Mouse (Mus musculus): ENCODE measurements around the gene Tulp4. TPM values are rescaled to one million over a fixed set of nuclear protein-coding genes. Genes with fewer than 3 reads are reported as not detected.

Tulp4 gene
- 35.1 and 37.0 TPM in 2 replicates for polyA plus RNA-seq (2015; fragmentation: Nextera tagmentation; extraction: Ambion mirVana)

- peaks cover 9% of the 10 kb centered on the region; the same call in 1 of the 2 replicates for H3K4me1 ChIP-seq (replicated peaks; ENCODE audit: control insufficient read depth, insufficient read depth, low read length)
- H3K27ac ChIP-seq (ENCODE audit: low read depth, low read length) = peak within 1 kb of the TSS; percentile 97
- H3K9me3 ChIP-seq (ENCODE audit: control insufficient read depth) = no peaks in the 10 kb centered on the region
- H3K36me3 ChIP-seq (ENCODE audit: control insufficient read depth, insufficient read depth) = no peaks in the 10 kb centered on the region
- H3K4me3 ChIP-seq (ENCODE audit: low read depth, low read length) = peak within 1 kb of the TSS; percentile 96
- H3K9ac ChIP-seq (ENCODE audit: low read depth, low read length) = peak within 1 kb of the TSS; percentile 99
- ATAC-seq = peak; percentile 94
- H3K27me3 ChIP-seq (replicated peaks; ENCODE audit: control insufficient read depth, insufficient read depth, low read length) = no peaks in the 10 kb centered on the region
- H3K4me2 ChIP-seq (replicated peaks; ENCODE audit: low read depth) = peak within 1 kb of the TSS; percentile 83
- peak; percentile 10; the same call in 1 of the 2 replicates for TF ChIP-seq CTCF (IDR thresholded peaks at IDR 0.05; ENCODE audit: low read depth)
- 0% methylated on average over 45 of the region's 76 CpGs for WGBS
Observed at GRCm38 (mm10) chr17:6106361-6107014, at the start of gene Tulp4. TSS of gene Tulp4 (plus strand) at chr17:6106437.

GRCm38 (mm10) chr17:6062793-6063192 is 43.4 kb upstream of the Tulp4 start:
- Histone ChIP-seq H3K9ac (ENCODE audit: low read depth, low read length) (no peak overlapping the region), H3K4me2 (replicated peaks; ENCODE audit: low read depth) (no peak overlapping the region), H3K27ac (ENCODE audit: low read depth, low read length) (no peak overlapping the region), H3K4me3 (ENCODE audit: low read depth, low read length) (no peak overlapping the region), H3K9me3 (ENCODE audit: control insufficient read depth) (no peaks in the 10 kb centered on the region), H3K36me3 (ENCODE audit: control insufficient read depth, insufficient read depth) (peaks cover 56% of the 10 kb centered on the region), H3K27me3 (replicated peaks; ENCODE audit: control insufficient read depth, insufficient read depth, low read length) (no peaks in the 10 kb centered on the region), H3K4me1 (replicated peaks; ENCODE audit: control insufficient read depth, insufficient read depth, low read length) (no peaks in the 10 kb centered on the region)
- WGBS = 89% methylated on average over 8 of the region's 8 CpGs
- TF ChIP-seq CTCF (IDR thresholded peaks at IDR 0.05; ENCODE audit: low read depth) = no peak
- no peak for ATAC-seq

GRCm38 (mm10) chr17:6063532-6063931 is 42.7 kb upstream of the Tulp4 start:
- Histone ChIP-seq H3K36me3 (ENCODE audit: control insufficient read depth, insufficient read depth) (peaks cover 55% of the 10 kb centered on the region), H3K27ac (ENCODE audit: low read depth, low read length) (no peak overlapping the region), H3K9me3 (ENCODE audit: control insufficient read depth) (no peaks in the 10 kb centered on the region), H3K4me3 (ENCODE audit: low read depth, low read length) (no peak overlapping the region), H3K4me1 (replicated peaks; ENCODE audit: control insufficient read depth, insufficient read depth, low read length) (no peaks in the 10 kb centered on the region), H3K4me2 (replicated peaks; ENCODE audit: low read depth) (no peak overlapping the region), H3K27me3 (replicated peaks; ENCODE audit: control insufficient read depth, insufficient read depth, low read length) (no peaks in the 10 kb centered on the region), H3K9ac (ENCODE audit: low read depth, low read length) (no peak overlapping the region)
- no peak for TF ChIP-seq CTCF (IDR thresholded peaks at IDR 0.05; ENCODE audit: low read depth)
- ATAC-seq = no peak
- WGBS = 82% methylated on average over 5 of the region's 5 CpGs

GRCm38 (mm10) chr17:6066021-6066420 is 40.2 kb upstream of the Tulp4 start:
- H3K4me1 ChIP-seq (replicated peaks; ENCODE audit: control insufficient read depth, insufficient read depth, low read length) = no peaks in the 10 kb centered on the region
- H3K4me3 ChIP-seq (ENCODE audit: low read depth, low read length) = no peak overlapping the region
- H3K27me3 ChIP-seq (replicated peaks; ENCODE audit: control insufficient read depth, insufficient read depth, low read length) = no peaks in the 10 kb centered on the region
- 81% methylated on average over 2 of the region's 2 CpGs for WGBS
- no peaks in the 10 kb centered on the region for H3K9me3 ChIP-seq (ENCODE audit: control insufficient read depth)
- H3K36me3 ChIP-seq (ENCODE audit: control insufficient read depth, insufficient read depth) = peaks cover 56% of the 10 kb centered on the region
- TF ChIP-seq CTCF (IDR thresholded peaks at IDR 0.05; ENCODE audit: low read depth) = no peak
- no peak overlapping the region; the same call in 1 of the 2 replicates for H3K27ac ChIP-seq (ENCODE audit: low read depth, low read length)
- no peak for ATAC-seq
- no peak overlapping the region for H3K9ac ChIP-seq (ENCODE audit: low read depth, low read length)
- no peak overlapping the region for H3K4me2 ChIP-seq (replicated peaks; ENCODE audit: low read depth)

GRCm38 (mm10) chr17:6067613-6068012 is 38.6 kb upstream of the Tulp4 start:
- TF ChIP-seq CTCF (IDR thresholded peaks at IDR 0.05; ENCODE audit: low read depth) = no peak
- Histone ChIP-seq H3K9me3 (ENCODE audit: control insufficient read depth) (no peaks in the 10 kb centered on the region), H3K4me1 (replicated peaks; ENCODE audit: control insufficient read depth, insufficient read depth, low read length) (no peaks in the 10 kb centered on the region), H3K36me3 (ENCODE audit: control insufficient read depth, insufficient read depth) (peaks cover 69% of the 10 kb centered on the region), H3K4me3 (ENCODE audit: low read depth, low read length) (no peak overlapping the region), H3K4me2 (replicated peaks; ENCODE audit: low read depth) (no peak overlapping the region), H3K27ac (ENCODE audit: low read depth, low read length) (no peak overlapping the region), H3K9ac (ENCODE audit: low read depth, low read length) (no peak overlapping the region), H3K27me3 (replicated peaks; ENCODE audit: control insufficient read depth, insufficient read depth, low read length) (no peaks in the 10 kb centered on the region)
- ATAC-seq = no peak
- WGBS = 93% methylated on average over 7 of the region's 7 CpGs

GRCm38 (mm10) chr17:6069866-6070265 is 36.4 kb upstream of the Tulp4 start:
- 79% methylated on average over 6 of the region's 6 CpGs for WGBS
- Histone ChIP-seq H3K27me3 (replicated peaks; ENCODE audit: control insufficient read depth, insufficient read depth, low read length) (no peaks in the 10 kb centered on the region), H3K27ac (ENCODE audit: low read depth, low read length) (no peak overlapping the region), H3K9me3 (ENCODE audit: control insufficient read depth) (no peaks in the 10 kb centered on the region), H3K4me2 (replicated peaks; ENCODE audit: low read depth) (no peak overlapping the region), H3K9ac (ENCODE audit: low read depth, low read length) (no peak overlapping the region), H3K4me3 (ENCODE audit: low read depth, low read length) (no peak overlapping the region), H3K4me1 (replicated peaks; ENCODE audit: control insufficient read depth, insufficient read depth, low read length) (no peaks in the 10 kb centered on the region), H3K36me3 (ENCODE audit: control insufficient read depth, insufficient read depth) (peaks cover 64% of the 10 kb centered on the region)
- no peak for ATAC-seq
- no peak for TF ChIP-seq CTCF (IDR thresholded peaks at IDR 0.05; ENCODE audit: low read depth)

Data from intestine, postnatal 0 days (tissue).